Mouse (Mus musculus) heart, postnatal 0 days (tissue): ENCODE data around the gene Theg.

Experiments
- CTCF ChIP-seq: IDR thresholded peaks from 2 replicates; pipeline ENCODE4 v1.5.1; 2016; ENCODE audit warnings: antibody characterized with exemption, control low read depth, low read depth
- EP300 ChIP-seq: IDR thresholded peaks from 2 replicates; pipeline ENCODE4 v1.6.1; 2016; ENCODE audit warnings: antibody characterized with exemption, low read depth

GRCm38 (mm10) chr10:79623950-79624349, 36.8 kb upstream of the Theg start:
- TF ChIP-seq CTCF (no peak), EP300 (no peak)
